Mouse (Mus musculus) gastrocnemius, adult 8-10 months (tissue): ENCODE measurements around the gene Gm17190. TPM values are rescaled to one million over a fixed set of nuclear protein-coding genes. Genes with fewer than 3 reads are reported as not detected.

Source experiments
- total RNA-seq, 4 experiments: library from RNA; stranded (reverse); gene quantifications; 2 replicates each; pipeline ENCODE4 v1.2.4; 2022

Gene Gm17190
- total RNA-seq, 4 experiments from 2014 or later: not detected

Other genes starting within 250 kb of the Gm17190 start
- under 1 TPM; 0.39 to 0.92 (median 0.84) TPM for gene Iqgap2, start 190.1 kb upstream of the Gm17190 start, total RNA-seq
- gene Gm20075, start 678 bp upstream of the Gm17190 start, total RNA-seq: 10 to 100 TPM in 2 of 4 experiments, 1 to 10 TPM in 2; 8.1 to 11.7 (median 9.9) TPM
- under 1 TPM in 3 of 4 experiments, not detected in 1; 0.09 to 0.12 (median 0.11) TPM for gene Sv2c, start 50.5 kb downstream of the Gm17190 start, total RNA-seq